Mouse (Mus musculus): ENCODE measurements around the gene Susd5.

The Susd5 gene

DNA sequence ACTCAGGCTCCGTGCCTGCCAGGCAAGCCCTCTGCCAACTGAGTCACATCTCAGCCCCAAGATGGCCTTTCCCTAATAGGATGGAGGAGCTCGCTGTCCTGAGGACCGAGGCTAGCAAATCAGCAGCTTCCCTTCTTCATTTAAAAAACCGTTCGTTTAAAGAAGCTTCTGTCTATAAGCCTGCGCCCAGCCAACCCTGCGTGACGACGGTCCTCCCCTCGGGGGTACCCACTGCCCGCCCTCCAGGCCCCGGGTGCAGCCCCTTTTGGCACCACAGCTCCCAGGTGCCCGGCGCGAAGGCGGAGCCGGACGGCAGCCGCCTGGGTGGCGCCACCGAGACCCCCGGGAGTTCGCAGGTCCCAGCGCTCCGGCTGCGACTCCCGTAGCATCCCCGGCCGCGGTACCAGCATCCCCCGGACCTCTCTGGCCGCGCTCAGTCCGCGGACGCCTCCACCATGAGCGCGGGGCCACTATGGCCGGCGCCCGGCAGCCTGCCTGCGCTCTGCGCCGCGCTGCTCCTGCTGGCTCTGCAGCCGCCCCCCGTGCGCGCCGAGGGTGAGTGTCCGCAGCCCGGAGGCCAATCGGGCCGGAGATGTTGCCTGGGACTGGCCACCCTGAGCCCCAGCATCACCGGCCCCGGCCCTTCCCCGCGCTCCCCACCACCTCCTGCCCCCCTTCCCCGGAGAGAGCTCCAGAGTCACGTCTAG is at the start of gene Susd5:
Gene Susd5 (plus strand): TSS at position 51 of the 707 bp plus-strand sequence.
- DNase-seq (ENCODE audit: low spot score in 2 of 2): no peak

DNA sequence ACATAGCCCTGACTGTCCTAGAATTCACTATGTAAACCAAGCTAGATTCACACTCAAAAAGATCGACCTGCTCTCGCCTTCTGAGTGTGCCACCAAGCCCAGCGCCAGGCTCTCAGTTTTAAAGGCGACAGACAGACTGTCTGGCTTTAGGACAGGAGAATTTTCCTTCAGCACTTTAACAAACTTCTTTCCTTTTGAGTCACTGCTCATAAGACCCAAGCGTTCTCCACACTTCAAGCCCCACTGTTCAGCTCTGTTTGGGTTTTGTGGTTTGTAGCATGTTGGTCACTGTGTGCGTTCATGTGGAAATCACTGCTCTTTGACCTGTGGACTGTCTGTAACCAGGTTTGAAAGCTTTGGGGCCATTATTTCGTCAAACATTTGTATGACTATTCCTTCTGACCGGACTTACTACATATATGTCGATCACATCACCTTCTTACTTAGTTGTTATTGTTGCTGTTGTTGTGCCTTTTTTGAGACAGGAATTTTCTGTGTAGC is 49.0 kb upstream of the Susd5 start:
- no peak for DNase-seq (ENCODE audit: low spot score in 2 of 2)

DNA sequence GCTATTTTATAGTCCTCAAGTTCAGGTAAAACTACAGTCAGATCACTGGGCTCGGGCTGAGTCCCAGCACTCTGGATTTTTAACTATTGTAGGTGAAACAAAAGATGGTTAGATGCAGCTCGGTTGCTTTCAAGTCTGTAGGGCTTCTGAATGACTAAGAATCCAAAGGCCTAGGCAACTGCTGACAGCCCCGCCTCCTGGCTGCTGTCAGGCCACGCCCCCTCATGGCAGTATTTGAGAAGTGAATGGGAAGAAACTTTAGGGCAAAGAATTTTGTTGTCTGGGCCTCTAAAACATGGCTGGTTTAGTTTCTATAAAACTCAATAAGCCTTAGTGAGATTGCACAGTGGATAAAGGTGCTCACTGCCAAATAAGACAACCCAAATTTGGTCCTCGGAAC is 47.4 kb upstream of the Susd5 start:
- DNase-seq (ENCODE audit: low spot score in 2 of 2): no peak

DNA sequence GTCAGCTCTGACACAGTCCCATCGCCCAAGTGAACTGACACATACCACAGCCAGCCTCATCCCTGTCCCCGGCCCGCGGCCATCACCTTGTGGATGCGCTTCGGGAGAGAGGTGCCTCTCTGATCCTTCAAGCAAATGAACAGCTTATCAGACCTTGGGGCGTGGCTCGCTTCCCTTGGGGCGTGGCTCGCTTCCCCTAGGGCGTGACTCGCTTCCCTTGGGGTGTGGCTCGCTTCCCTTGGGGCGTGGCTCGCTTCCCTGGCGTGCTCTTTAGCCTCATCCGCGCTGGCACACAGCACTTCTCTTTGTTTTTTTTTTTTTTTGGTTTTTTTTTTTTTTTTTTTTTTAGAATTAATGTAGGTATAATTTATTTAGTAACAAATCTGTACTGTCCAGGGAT is 45.7 kb upstream of the Susd5 start:
- no peak for DNase-seq (ENCODE audit: low spot score in 2 of 2)

DNA sequence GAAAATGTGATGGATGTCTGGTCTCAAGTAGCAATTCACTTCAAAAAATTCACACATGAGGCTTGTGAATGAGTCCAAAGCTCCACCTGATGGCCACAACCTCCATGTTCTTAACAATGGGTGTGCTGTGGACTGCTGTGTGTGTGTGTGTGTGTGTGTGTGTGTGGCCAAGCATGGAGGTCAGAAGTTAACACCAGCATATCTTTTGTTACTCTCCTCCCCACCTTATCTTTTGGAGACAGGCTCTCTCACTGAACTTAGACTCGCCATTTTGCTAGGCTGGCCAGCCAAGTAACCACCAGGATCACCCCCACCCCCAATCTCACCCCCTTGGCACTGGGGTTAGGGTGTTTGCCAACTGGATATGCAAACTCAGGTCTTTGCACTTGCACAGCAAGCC is 42.9 kb upstream of the Susd5 start:
- DNase-seq (ENCODE audit: low spot score in 2 of 2): no peak

DNA sequence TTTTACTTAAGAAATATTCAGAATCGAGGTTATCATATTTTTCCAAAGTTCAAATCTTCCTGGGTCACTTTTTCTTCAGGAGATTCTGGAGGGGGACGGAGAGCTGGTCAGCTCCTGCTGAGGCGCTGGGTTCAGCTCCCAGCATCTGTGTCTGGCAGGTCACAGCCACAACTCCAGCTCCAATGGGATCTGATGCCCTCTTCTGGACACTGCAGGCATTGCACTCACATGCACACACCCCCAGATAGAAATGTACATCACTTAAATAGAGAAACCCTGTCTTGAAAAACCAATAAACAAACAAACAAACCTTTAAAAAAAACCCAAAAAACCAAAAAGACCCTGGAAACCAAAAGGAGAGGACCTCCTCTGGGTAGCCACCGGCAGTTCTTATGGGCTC is 41.2 kb upstream of the Susd5 start:
- no peak for DNase-seq (ENCODE audit: low spot score in 2 of 2)

DNA sequence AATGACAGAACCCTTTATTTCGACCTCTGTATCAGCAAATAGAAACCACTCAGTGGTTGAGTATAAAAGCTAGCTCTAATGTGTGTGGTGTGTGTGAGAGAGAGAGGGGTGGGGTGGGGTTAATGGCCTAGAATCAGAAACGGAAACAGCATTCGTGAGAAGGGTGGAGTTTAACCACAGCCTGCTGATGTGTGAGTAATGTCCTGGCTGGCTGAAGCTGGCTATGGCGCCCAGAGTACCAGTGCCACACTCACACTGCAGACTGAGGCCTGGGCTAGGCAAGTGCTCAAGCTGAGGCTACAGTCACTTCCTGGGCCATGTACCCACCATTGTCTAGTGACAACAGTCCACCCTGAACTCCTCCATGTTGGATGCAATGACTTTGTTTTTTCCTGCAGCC is 40.5 kb upstream of the Susd5 start:
- no peak for DNase-seq (ENCODE audit: low spot score in 2 of 2)

DNA sequence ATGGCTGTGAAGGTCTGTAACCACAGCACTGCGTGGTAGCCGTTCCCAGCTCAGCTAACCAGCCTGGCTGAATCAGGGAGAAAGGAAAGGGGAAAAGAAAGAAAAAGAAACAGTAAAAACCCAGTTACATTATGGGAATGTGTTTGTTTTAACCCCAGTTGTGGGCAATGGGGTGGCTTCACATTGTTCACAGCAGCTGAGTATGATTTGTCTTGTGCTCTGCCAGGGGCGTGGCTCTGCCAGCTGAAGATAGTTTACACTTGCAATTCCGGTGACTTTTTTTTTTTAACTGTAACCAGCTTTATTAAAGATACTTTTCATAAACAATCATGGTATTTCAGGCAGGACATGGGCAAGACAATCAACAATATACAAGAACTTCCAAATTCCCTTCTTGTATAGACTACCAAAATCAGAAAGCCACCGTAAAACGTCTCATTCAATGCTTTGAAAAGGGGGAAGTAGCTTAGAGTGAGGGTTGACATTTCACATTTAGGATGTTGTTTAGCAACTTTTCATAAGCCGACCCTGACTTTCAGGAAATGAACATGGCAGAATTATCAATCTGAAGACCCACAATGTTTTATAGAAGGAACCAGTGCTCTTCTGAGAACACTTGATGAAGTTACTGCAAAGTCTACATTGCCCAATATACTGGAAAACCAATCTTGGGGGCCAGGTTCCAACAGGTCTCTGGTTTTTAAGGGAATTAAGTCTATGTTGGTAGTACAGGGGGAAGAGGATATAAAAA is 37.8 kb upstream of the Susd5 start:
- no peak for DNase-seq (ENCODE audit: low spot score in 2 of 2)

DNA sequence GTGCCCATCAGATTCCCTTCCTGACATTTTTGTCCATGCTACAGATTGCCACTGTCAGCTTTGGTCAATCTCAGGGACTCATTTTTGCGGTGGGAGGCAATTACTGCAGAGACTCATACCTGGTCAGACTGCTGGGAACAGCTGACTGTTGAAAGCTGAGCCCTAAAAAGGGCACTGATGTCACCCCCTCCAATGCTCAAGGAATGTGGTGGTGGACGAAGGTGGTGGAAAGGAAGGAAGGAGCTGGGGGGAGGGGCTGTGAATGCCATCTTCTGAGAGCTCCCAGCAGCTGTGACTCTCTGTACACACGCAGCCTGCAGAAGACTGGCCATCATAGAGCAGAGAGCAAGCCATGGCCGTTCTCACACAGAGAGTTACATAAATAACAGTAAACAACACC is 34.8 kb upstream of the Susd5 start:
- no peak for DNase-seq (ENCODE audit: low spot score in 2 of 2)

DNA sequence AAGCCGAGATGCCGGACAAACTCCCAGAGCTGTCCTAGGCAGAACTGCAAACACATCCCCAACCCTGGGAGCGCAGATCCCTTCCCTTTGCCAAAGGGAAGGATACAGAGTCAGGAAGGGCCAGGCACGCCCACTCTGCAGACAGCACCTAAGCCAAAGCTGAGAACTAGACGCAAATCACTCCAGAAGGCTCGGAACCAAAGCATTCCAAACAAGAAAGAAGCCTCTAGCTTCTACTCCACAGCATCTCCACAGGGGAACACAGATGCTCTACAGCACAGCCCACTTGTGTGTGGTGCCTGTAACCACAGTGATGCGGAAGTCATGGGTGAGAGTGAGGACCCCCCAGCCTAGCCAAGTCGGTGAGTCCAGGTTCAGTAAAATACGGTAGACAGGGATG is 31.8 kb upstream of the Susd5 start:
- DNase-seq (ENCODE audit: low spot score in 2 of 2): no peak

DNA sequence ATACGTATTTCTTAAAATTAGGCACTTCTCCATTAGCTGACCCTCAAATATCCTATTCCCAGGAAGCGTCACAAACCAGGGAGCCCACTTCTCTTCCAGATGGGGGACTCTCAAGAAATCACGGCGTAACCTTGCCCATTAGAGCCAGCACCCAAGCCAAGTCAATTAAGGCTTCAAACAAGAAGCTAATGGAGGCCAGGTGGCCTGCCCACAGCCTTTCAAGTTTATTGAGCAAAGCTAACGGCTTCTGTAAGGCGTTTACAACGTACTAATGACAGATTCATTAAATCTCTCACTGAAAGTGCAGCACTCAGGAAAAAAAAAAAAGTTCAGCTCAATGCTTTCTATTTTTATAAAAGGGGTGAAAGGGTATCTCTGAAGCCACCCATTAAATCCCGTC is 31.1 kb upstream of the Susd5 start:
- no peak for DNase-seq (ENCODE audit: low spot score in 2 of 2)

DNA sequence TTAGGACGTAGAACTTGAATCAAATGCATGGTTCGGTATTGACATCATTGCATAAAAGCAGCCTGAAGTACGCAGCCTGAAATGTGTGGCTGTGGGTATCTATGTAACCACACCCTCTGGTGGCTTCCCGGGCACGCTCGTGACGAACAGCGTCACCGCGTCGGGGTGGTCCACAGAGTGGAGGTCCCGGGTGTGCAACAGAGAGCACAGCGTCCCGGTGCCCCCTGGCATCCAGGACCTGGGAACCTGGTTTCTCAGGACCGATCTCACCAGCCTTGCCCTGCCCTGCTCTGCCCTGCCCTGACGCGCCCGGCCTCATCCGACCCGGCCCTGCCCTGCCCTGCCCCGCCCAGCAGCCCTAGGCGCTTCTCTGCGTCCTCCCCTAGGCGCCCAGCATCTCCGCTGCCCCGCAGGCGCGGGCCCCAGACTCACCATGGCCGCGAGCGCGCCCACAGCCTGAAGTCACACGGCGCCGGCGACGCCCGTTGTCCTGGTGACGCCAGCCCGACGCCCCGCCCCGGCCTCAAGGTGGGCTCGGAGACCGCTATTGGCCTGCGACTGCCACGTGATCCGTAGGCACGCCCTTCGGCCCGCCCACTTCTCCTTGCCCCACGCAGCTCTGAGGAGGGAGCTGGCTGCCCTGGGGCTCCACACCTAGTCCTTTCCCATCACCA is 30.5 kb upstream of the Susd5 start:
- peak in 1 of 2 experiments; percentile 20 for DNase-seq (ENCODE audit: low spot score in 2 of 2)

DNA sequence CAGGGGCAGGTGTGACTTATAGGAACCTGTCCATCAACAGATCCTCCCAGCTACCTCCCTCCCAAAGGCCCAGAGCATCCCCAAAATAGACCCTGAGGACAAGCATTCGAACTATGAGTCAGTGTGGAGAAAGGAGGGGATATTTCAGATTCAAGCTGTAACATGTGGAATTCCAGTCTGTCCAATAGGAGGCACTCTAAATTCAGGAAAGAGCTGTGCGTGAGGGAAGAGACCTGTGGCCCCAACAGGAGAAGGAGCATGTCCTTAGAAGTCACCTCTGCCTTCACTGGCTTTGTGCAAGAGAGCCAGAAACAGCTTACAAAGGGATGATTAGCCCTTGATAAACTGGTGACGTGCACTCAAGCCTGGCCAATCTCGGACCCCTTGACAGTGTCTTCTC is 16.0 kb upstream of the Susd5 start:
- DNase-seq (ENCODE audit: low spot score in 2 of 2): no peak

DNA sequence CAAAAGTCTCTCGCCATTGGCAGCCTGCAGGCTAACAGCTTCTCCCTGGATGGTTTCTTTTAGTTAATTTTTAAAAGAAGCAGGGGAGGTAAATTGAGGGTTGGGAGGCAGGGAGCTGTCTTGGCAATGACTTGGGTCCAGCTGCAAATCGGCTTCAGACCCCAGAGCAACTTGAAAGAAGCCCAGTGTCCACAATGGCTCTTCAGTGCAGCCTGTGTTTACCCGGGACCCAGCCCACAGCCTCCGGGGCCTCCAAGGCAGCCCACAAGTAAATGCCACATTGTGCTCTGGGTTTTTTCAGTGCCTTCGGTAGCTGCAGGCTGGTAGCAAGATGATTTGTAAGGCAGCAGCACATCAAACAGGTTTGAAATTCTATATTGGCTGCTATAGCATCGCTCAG is 14.4 kb upstream of the Susd5 start:
- no peak for DNase-seq (ENCODE audit: low spot score in 2 of 2)

DNA sequence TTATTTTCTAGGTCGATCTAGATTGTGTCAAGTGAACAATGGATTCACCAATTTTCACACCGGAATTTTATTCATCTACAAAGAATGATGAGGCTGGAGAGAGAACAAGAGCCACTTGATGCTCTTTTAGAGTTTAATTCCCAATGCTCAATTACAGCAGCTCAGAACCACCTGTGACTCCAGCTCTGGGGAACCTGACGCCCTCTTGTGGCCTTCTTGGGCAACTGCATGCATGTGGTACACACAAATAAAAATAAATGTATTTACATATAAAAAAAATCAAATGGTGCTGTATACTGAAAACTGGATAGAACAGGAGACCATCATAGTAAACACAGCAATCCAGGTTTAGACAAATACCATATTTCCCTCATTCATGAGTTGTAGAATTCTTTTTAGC is 12.5 kb upstream of the Susd5 start:
- DNase-seq (ENCODE audit: low spot score in 2 of 2): no peak

DNA sequence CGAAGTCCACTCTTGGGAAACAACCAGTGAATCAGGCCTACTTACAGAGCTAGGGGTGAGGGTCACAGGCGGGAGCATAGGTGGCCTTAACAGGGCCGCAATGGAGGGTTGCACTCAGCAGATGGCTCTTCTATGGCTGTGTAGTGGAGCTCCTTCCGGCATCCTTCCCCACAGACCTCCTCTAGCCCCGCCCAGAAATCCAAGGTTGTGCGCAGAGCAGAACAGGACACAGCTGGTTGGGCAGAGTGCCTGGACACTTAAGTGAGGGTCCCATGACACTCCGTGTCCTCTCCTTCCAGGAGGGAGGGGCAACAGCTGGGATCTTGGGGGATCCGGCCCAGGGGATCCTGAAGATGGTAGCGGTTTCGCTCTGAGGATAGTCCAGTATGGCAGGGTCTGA is 10.9 kb upstream of the Susd5 start, which contains the start of gene Fbxl2:
Gene Fbxl2 (minus strand): TSS at position 164 of the 400 bp plus-strand sequence.
- DNase-seq (ENCODE audit: low spot score in 2 of 2): no peak

DNA sequence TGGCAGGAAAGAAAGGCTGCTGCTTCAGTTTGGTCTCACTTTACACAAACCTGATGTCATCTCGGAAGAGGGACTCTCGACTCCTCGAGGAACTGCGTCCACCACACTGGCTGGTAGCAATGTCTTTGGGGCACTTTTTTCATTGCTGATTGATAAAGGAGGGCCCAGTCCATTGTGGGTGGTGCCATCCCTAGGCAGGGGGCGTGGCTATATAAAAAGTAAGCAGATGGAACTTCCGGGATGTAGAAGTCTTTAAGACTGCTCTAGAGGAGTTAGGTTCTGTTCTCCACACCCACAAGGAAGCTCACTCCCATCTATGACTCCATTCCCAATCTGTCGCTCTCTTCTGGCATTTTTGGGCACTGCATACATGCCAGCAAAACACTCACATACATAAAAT is 10.3 kb upstream of the Susd5 start:
- DNase-seq (ENCODE audit: low spot score in 2 of 2): no peak

DNA sequence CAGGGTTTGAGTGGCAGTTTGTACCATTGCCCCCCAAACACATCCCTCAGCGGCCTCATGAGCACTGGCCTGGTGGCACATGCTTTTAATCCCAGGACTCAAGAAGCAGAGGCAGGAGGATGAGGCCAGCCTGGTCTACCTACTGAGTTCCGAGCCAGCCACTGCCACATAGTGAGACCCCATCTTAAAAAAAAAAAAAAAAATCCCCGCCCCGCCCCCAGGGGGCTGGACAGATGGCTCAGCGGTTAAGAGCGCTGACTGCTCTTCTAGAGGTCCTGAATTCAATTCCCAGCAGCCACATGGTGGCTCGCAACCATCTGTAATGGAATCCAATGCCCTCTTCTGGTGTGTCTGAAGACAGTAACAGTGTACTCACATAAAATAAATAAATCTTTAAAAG is 6.8 kb upstream of the Susd5 start:
- no peak for DNase-seq (ENCODE audit: low spot score in 2 of 2)

DNA sequence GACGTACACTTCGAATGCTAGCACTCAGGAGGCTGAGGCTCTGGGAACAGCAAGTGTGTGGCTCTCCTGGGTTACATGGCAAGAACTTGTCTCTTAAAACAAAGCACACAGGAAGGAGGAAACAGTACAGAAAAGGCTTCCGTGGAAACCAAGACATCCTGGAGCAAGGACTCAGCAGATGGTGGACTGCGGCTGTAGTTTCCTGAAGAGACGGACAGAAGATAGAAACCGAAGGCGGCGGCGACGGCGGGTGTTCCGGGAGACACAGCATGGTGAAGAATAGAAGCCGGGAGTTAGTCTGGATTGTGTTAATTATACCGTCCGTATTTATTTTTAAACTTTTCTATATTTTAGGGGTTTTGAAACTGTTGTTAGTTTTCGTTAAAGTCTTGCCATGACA is 6.2 kb upstream of the Susd5 start:
- no peak for DNase-seq (ENCODE audit: low spot score in 2 of 2)

DNA sequence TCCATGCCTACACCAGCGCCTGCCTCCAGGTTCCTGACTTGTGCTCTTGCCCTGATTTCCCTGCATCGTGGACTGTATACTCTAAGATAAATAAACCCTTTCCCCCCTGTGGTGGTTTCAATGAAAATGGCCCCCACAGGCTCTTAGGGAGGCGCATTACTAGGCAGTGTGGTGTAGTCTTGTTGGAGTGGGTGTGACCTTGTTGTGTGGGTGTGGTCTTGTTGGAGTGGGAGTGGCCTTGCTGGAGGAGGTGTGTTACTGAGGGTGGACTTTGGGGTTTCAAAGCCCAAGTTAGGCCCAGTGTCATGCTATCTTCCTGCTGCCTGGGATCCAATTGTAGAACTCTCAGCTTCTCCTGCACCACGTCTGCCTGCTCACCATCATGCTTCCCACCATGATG is 4.9 kb upstream of the Susd5 start:
- no peak for DNase-seq (ENCODE audit: low spot score in 2 of 2)

DNA sequence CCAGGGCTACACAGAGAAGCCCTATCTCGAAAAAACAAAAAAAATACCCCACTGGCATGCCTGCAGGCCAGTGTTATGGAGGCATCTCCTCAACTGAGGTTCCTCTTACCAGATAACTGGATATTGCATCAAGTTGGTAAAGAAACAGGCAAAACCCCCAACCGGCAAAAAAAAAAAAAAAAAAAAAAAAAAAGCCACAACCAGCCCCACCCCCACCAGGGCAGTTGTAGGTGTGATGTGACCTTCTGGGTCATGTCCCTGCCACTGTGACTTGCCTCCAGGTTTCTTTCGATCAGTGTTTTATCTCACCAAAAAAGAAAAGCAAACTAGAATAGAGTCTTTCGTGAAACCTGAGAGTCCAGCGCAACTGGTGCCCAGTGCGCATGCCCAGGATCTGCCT is 4.1 kb upstream of the Susd5 start:
- no peak for DNase-seq (ENCODE audit: low spot score in 2 of 2)

DNA sequence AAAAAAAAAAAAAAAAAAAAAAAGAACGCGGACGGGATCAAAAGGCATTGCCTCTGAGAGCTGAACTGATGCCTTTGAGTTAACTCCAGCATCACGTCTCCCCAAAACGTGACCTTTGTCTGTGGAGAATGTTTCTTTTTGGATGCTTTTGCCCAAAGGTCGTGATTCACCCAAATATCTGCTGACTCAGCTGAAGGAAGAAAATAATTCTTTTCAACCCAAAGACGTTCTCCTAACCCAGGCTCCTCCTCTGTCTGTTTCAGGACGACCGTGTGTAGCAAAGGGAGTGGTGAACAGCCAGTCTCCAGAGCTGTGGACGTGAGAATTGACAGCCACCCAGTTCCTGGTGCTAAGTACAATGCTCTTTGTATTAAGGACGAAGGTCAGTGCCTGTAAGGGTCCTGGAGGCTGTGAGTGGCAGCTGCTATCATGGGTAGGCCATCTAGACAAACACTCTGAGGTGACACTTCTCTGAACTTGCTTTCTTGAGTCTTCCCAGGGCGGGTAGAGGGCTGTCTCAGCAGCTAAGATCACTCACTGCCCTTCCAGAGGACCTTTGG is 11.6 kb downstream of the Susd5 start:
- no peak for DNase-seq (ENCODE audit: low spot score in 2 of 2)
